ENCODE assay signal across 11 mouse cellular contexts in genomic region chr6:125378621-125379020, GRCm38 (mm10). TPM values are rescaled to one million over a fixed set of nuclear protein-coding genes. Genes with fewer than 3 reads are reported as not detected.
DNase-seq lines count a peak whose midpoint lies in the region; ATAC-seq and TF ChIP-seq lines count a peak whose summit lies in the region.
"Had no signal": no experiment of that assay in that cellular context is flagged by ENCODE, and none has a peak within 500 bp of the region (broad histone marks: within the 10 kb centered on the region; RNA-seq: fewer than 3 reads in every experiment).

No protein-coding gene starts in this region.

- peaks cover 38% of the 10 kb centered on the region for H3K27me3 ChIP-seq in hindbrain, embryonic 11.5 days (ENCODE audit: control insufficient read depth, insufficient read depth, low read length)
- H3K27me3 ChIP-seq in hindbrain, postnatal 0 days (ENCODE audit: insufficient read depth, low read length): peaks cover 30% of the 10 kb centered on the region
- peaks cover 64% of the 10 kb centered on the region for H3K27me3 ChIP-seq in neural tube, embryonic 12.5 days (replicated peaks)
- H3K27me3 ChIP-seq in limb, embryonic 13.5 days: peaks cover 79% of the 10 kb centered on the region
- no peaks in the 10 kb centered on the region for H3K27me3 ChIP-seq in stomach, postnatal 0 days (ENCODE audit: control insufficient read depth, insufficient read depth, low read length)

- TF ChIP-seq EP300 in stomach, postnatal 0 days (optimal IDR thresholded peaks at IDR 0.05): no peak

- H3K4me2 ChIP-seq in hindbrain, embryonic 11.5 days (replicated peaks; ENCODE audit: low read depth, low read length): no peak overlapping the region
- no peak overlapping the region for H3K4me2 ChIP-seq in hindbrain, postnatal 0 days (ENCODE audit: low read depth, low read length)
- 0 out of 2 replicates have a peak overlapping the region, but pooled peaks have one; percentile 10 for H3K4me2 ChIP-seq in neural tube, embryonic 12.5 days (replicated peaks)
- 0 out of 2 replicates have a peak overlapping the region, but pooled peaks have one; percentile 16 for H3K4me2 ChIP-seq in limb, embryonic 13.5 days (replicated peaks)
- peak overlapping the region; percentile 41 for H3K4me2 ChIP-seq in stomach, postnatal 0 days (replicated peaks; ENCODE audit: low read depth)

- peak; percentile 6 for DNase-seq in hindbrain, embryonic 11.5 days (ENCODE audit: low spot score)
- DNase-seq in hindbrain, postnatal 0 days (ENCODE audit: low spot score): no peak
- no peak for DNase-seq in neural tube, embryonic 10.5 days (ENCODE audit: extremely low spot score, low spot score)
- DNase-seq in stomach, postnatal 0 days (ENCODE audit: low spot score): no peak
- DNase-seq in cerebellum, postnatal 14 days: no peak
- no peak for DNase-seq in testis, postnatal 14 days (ENCODE audit: low spot score)
- DNase-seq: right cerebral cortex, postnatal 4 days had no signal

- no peaks in the 10 kb centered on the region for H3K36me3 ChIP-seq in hindbrain, embryonic 11.5 days (ENCODE audit: control insufficient read depth, insufficient read depth, low read length)
- no peaks in the 10 kb centered on the region for H3K36me3 ChIP-seq in hindbrain, postnatal 0 days (ENCODE audit: insufficient read depth, low read length)
- H3K36me3 ChIP-seq in neural tube, embryonic 12.5 days: no peaks in the 10 kb centered on the region
- no peaks in the 10 kb centered on the region for H3K36me3 ChIP-seq in limb, embryonic 13.5 days
- H3K36me3 ChIP-seq in stomach, postnatal 0 days (ENCODE audit: control insufficient read depth, insufficient read depth, low read length): no peaks in the 10 kb centered on the region

- TF ChIP-seq CTCF in hindbrain, postnatal 0 days (IDR thresholded peaks at IDR 0.05; ENCODE audit: low read depth): no peak
- TF ChIP-seq CTCF in stomach, postnatal 0 days (IDR thresholded peaks at IDR 0.05; ENCODE audit: low read depth): no peak

- H3K9ac ChIP-seq in hindbrain, embryonic 11.5 days (ENCODE audit: low read depth, low read length): no peak overlapping the region
- no peak overlapping the region for H3K9ac ChIP-seq in hindbrain, postnatal 0 days (replicated peaks; ENCODE audit: low read length)
- H3K9ac ChIP-seq in neural tube, embryonic 12.5 days: no peak overlapping the region
- H3K9ac ChIP-seq in limb, embryonic 13.5 days: no peak overlapping the region
- H3K9ac ChIP-seq in stomach, postnatal 0 days (ENCODE audit: low read length): peak overlapping the region; percentile 45; the same call in 1 of the 2 replicates

- ATAC-seq in hindbrain, embryonic 11.5 days (ENCODE audit: low FRiP score): no peak
- ATAC-seq in hindbrain, postnatal 0 days: no peak
- no peak for ATAC-seq in neural tube, embryonic 12.5 days (ENCODE audit: low FRiP score, low read depth)
- ATAC-seq in limb, embryonic 13.5 days (ENCODE audit: low FRiP score, low read depth): no peak
- no peak for ATAC-seq in stomach, postnatal 0 days (ENCODE audit: low FRiP score, low TSS enrichment)

- H3K4me3 ChIP-seq in hindbrain, embryonic 11.5 days (ENCODE audit: low read depth, low read length): no peak overlapping the region
- no peak overlapping the region for H3K4me3 ChIP-seq in hindbrain, postnatal 0 days (ENCODE audit: low read length)
- H3K4me3 ChIP-seq in neural tube, embryonic 12.5 days: no peak overlapping the region
- H3K4me3 ChIP-seq in limb, embryonic 13.5 days: no peak overlapping the region
- no peak overlapping the region; the same call in 1 of the 2 replicates for H3K4me3 ChIP-seq in stomach, postnatal 0 days (ENCODE audit: low read depth, low read length)
- H3K4me3 ChIP-seq: gastrocnemius, adult 2 months had no signal

- peaks cover 6% of the 10 kb centered on the region; the same call in 1 of the 2 replicates for H3K4me1 ChIP-seq in hindbrain, embryonic 11.5 days (replicated peaks; ENCODE audit: control insufficient read depth, insufficient read depth, low read length)
- 0 out of 2 replicates have a peak, but pooled peaks cover 6% of the 10 kb centered on the region for H3K4me1 ChIP-seq in hindbrain, postnatal 0 days (ENCODE audit: insufficient read depth, low read length)
- H3K4me1 ChIP-seq in neural tube, embryonic 12.5 days: peaks cover 13% of the 10 kb centered on the region
- peaks cover 22% of the 10 kb centered on the region for H3K4me1 ChIP-seq in limb, embryonic 13.5 days
- H3K4me1 ChIP-seq in stomach, postnatal 0 days (replicated peaks; ENCODE audit: control insufficient read depth, insufficient read depth): peaks cover 3% of the 10 kb centered on the region; the same call in 1 of the 2 replicates

- no peak overlapping the region for H3K27ac ChIP-seq in hindbrain, embryonic 11.5 days (ENCODE audit: low read depth, low read length)
- no peak overlapping the region for H3K27ac ChIP-seq in hindbrain, postnatal 0 days
- H3K27ac ChIP-seq in neural tube, embryonic 12.5 days: no peak overlapping the region
- no peak overlapping the region for H3K27ac ChIP-seq in limb, embryonic 13.5 days
- H3K27ac ChIP-seq in stomach, postnatal 0 days (replicated peaks): peak overlapping the region; percentile 86
- H3K27ac ChIP-seq: gastrocnemius, adult 2 months had no signal

- no peaks in the 10 kb centered on the region for H3K9me3 ChIP-seq in hindbrain, embryonic 11.5 days (ENCODE audit: control insufficient read depth, low read length)
- no peaks in the 10 kb centered on the region for H3K9me3 ChIP-seq in hindbrain, postnatal 0 days (ENCODE audit: low read length)
- H3K9me3 ChIP-seq in neural tube, embryonic 12.5 days: no peaks in the 10 kb centered on the region
- no peaks in the 10 kb centered on the region for H3K9me3 ChIP-seq in limb, embryonic 13.5 days
- no peaks in the 10 kb centered on the region for H3K9me3 ChIP-seq in stomach, postnatal 0 days (ENCODE audit: control insufficient read depth, low read length)

- WGBS in hindbrain, embryonic 11.5 days: 12% methylated on average over 6 of the region's 6 CpGs
- 19% methylated on average over 6 of the region's 6 CpGs for WGBS in hindbrain, postnatal 0 days
- 12% methylated on average over 6 of the region's 6 CpGs for WGBS in neural tube, embryonic 12.5 days
- WGBS in limb, embryonic 13.5 days: 18% methylated on average over 6 of the region's 6 CpGs
- 31% methylated on average over 6 of the region's 6 CpGs for WGBS in stomach, postnatal 0 days

RNA-seq across cellular contexts. Expression of gene Plekhg6, which starts 2.0 kb away (rescaled TPM):
- 0.06 and 0.19 TPM in 2 replicates for polyA plus RNA-seq in hindbrain, embryonic 11.5 days (2014; fragmentation: Nextera tagmentation; extraction: Ambion mirVana)
- total RNA-seq in hindbrain, postnatal 0 days (2014; rRNA removed): 0.68 and 0.86 TPM in 2 replicates
- polyA plus RNA-seq in hindbrain, postnatal 0 days (2015; fragmentation: Nextera tagmentation; extraction: Ambion mirVana): 0.32 and 0.74 TPM in 2 replicates
- 0.09 and 0.15 TPM in 2 replicates for polyA plus RNA-seq in neural tube, embryonic 12.5 days (2016; fragmentation: Nextera tagmentation; extraction: Ambion mirVana)
- polyA plus RNA-seq in limb, embryonic 13.5 days (2015; fragmentation: Nextera tagmentation; extraction: Ambion mirVana): 0.67 and 0.86 TPM in 2 replicates
- polyA plus RNA-seq in stomach, postnatal 0 days (2015; fragmentation: Nextera tagmentation; extraction: Ambion mirVana): 6.3 and 6.7 TPM in 2 replicates
- total RNA-seq: CH12.LX; gastrocnemius, adult 2 months had no signal

RNA-seq across cellular contexts. Expression of gene Tnfrsf1a, which starts 29.5 kb away (rescaled TPM):
- 25.2 and 25.9 TPM in 2 replicates for polyA plus RNA-seq in hindbrain, embryonic 11.5 days (2014; fragmentation: Nextera tagmentation; extraction: Ambion mirVana)
- 12.2 and 18.0 TPM in 2 replicates for total RNA-seq in hindbrain, postnatal 0 days (2014; rRNA removed)
- polyA plus RNA-seq in hindbrain, postnatal 0 days (2015; fragmentation: Nextera tagmentation; extraction: Ambion mirVana): 15.5 and 16.3 TPM in 2 replicates
- polyA plus RNA-seq in neural tube, embryonic 12.5 days (2016; fragmentation: Nextera tagmentation; extraction: Ambion mirVana): 22.7 and 23.3 TPM in 2 replicates
- polyA plus RNA-seq in limb, embryonic 13.5 days (2015; fragmentation: Nextera tagmentation; extraction: Ambion mirVana): 68.7 and 71.4 TPM in 2 replicates
- 75.3 and 77.7 TPM in 2 replicates for polyA plus RNA-seq in stomach, postnatal 0 days (2015; fragmentation: Nextera tagmentation; extraction: Ambion mirVana)

RNA-seq across cellular contexts. Expression of gene Scnn1a, which starts 58.2 kb away (rescaled TPM):
- polyA plus RNA-seq in hindbrain, embryonic 11.5 days (2014; fragmentation: Nextera tagmentation; extraction: Ambion mirVana): 0.45 and 0.96 TPM in 2 replicates
- total RNA-seq in hindbrain, postnatal 0 days (2014; rRNA removed): 1.7 and 3.0 TPM in 2 replicates
- 1.00 and 1.2 TPM in 2 replicates for polyA plus RNA-seq in hindbrain, postnatal 0 days (2015; fragmentation: Nextera tagmentation; extraction: Ambion mirVana)
- polyA plus RNA-seq in neural tube, embryonic 12.5 days (2016; fragmentation: Nextera tagmentation; extraction: Ambion mirVana): 0.13 and 0.47 TPM in 2 replicates
- polyA plus RNA-seq in limb, embryonic 13.5 days (2015; fragmentation: Nextera tagmentation; extraction: Ambion mirVana): 1.1 and 1.4 TPM in 2 replicates
- 18.5 and 20.6 TPM in 2 replicates for polyA plus RNA-seq in stomach, postnatal 0 days (2015; fragmentation: Nextera tagmentation; extraction: Ambion mirVana)
- total RNA-seq: CH12.LX had no signal

Comparison
In these comparisons a context has a peak if more than half of its experiments do, and no peak if none do; other contexts are left out.
1. H3K4me2 ChIP-seq: peak in neural tube, embryonic 12.5 days (single experiment), limb, embryonic 13.5 days (single experiment) and stomach, postnatal 0 days (single experiment); none in hindbrain, embryonic 11.5 days (single experiment) and hindbrain, postnatal 0 days (single experiment).